Mouse (Mus musculus) ZHBTc4 (cell line): ENCODE data around the gene Tenm4.
A peak's percentile ranks its signal among the peaks of the same experiment; 100 is the strongest.

Source experiments
- DNase-seq: peaks from one replicate; pipeline ENCODE4 v3.0.0-alpha.2; 2011; ENCODE audit warnings: low read depth, low spot score

Tenm4 gene

GRCm38 (mm10) chr7:96725603-96726002 lies 554.6 kb downstream of the Tenm4 start:
- no peak for DNase-seq

DNA sequence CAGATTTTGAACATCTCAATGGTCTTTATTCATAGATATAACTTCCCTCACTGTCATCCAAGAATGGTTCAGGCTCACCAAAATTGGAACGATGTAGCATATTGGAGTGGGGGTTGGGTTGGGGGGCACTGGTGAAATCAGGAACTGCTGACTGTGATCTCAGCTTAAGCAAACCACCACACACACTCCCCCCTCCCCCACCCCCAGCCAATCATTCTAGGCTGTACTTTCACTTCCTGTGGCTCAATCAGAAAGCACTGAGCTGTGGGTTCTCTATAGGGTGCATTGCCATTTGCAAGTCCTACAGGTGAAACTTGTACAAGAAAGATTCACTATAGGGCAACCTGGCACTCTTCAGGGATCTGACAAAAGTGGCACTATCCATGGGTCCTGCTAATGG lies 559.3 kb downstream of the Tenm4 start:
- DNase-seq: no peak

- DNase-seq: no peak
Observed at GRCm38 (mm10) chr7:96731947-96732346, 560.9 kb downstream of the Tenm4 start.

DNA sequence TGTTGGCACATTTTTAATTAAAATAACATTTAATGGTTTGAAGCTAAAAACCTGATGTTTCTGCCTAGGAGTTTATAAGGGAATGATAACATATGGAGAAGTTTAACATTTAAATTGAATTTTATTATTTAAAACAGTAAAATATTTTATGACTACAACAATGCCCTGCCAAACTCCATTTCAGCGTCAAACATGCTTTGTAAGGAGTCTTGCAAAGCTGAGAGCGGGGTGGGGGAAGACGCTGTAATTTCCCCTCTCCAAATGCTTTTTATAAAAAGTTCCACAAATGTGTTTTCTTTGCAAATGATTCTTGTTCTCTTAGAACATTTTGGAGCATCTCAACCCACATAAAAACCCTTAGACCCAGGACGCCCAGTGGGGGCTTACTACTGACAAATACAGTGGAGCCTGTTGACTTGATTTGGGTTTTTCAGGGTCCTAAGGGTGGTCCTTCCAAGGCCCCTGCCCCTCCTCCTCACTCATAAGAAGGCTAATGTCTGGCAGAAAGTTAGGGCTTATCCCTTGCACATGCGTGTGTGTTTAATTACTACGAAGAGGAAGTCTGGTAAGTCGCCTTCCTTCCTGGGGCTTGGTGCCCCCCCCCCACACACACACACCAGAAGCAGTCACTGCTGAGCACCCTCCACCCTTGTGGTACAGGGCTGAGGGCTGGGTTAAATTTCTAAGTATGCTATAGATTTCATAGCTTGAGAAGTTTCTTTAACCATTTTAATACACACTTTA lies 563.4 kb downstream of the Tenm4 start:
- DNase-seq: no peak

DNA sequence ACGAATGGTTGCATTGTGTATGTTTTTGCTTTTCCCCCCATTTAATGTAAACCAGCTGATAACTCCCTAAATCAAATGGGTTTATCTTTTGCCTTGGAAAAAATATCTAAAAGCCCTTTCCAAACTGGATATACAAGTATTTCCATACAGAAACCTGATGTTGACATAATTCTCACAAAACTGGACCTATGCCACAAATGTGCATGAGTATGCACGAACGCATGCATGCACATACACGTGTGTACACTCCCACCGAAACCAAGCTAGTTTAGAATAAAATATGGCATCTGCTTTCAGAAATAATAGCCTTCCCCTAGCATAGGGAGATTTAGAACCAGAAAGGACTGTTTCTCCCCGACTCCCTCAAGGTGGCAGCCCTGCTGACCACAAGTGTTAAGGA lies 569.6 kb downstream of the Tenm4 start:
- no peak for DNase-seq

DNA sequence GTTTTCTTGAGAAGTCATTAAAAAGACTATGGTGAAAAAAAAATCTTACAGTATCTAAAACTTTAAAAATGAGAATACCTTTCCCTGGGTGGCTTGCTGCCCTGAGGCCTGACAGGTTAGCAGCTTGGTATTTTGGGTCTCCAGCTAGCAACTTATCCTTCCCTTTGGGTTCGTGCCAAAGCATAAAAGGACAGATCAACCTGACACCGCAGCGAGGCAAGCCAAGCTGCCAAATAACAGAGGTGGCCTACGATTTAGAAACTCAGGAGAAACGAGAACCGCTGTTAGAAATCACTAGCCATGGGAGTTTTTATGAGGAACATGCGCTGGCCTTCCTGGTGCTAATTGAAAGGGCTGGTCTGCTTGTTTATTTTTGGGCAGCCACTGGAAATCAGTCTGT lies 571.2 kb downstream of the Tenm4 start:
- no peak for DNase-seq

- no peak for DNase-seq
Observed at GRCm38 (mm10) chr7:96745956-96746355, 574.9 kb downstream of the Tenm4 start.

GRCm38 (mm10) chr7:96746706-96747105 lies 575.7 kb downstream of the Tenm4 start:
- no peak for DNase-seq

DNA sequence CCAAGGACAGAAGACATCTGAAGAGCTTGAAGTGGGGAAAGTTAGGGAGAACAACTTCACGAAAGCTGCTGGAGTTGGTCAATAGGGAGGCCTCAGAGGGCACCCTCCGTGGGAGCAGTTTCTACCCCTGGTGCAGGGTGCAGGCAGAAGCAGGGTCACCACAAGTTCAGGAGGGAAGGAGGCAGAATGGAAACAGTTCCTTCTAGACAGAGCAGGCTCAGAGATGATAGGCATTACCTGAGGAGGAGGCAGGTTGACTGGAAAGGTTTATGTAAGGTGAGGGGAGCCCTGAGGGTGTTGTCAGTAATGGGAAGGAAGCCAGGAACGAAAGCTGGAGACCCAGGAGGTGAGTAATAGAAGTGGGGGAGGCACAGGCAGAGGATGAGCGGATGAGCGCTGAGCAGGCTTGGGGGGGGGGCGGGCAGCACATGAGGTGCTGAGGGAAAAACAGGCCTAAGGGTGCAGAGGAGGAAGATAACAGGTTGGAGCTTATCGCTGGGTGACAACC lies 577.5 kb downstream of the Tenm4 start:
- no peak for DNase-seq

GRCm38 (mm10) chr7:96749753-96750152 lies 578.7 kb downstream of the Tenm4 start:
- DNase-seq: no peak

DNA sequence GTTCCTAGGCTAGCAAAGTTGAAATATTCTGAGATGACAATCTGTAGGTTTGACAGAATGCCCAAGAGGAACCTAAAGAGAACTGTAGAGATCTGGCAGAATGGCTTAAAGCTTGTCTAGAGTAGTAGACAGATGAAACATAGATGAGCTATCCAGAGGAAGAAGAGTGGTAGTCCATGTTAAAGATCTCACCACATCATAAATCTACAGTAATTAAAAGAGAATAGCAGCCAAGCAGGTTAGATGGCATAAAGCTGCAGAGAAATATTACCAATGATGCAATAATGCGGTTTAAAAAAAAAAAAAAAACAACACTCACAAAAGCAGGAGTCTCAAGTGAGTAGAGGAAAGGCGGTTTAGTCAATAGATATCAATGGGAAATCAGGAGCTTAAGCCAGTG lies 580.2 kb downstream of the Tenm4 start:
- DNase-seq: no peak

- DNase-seq: peak; percentile 74
Observed at GRCm38 (mm10) chr7:96752776-96753175, 581.7 kb downstream of the Tenm4 start.

DNA sequence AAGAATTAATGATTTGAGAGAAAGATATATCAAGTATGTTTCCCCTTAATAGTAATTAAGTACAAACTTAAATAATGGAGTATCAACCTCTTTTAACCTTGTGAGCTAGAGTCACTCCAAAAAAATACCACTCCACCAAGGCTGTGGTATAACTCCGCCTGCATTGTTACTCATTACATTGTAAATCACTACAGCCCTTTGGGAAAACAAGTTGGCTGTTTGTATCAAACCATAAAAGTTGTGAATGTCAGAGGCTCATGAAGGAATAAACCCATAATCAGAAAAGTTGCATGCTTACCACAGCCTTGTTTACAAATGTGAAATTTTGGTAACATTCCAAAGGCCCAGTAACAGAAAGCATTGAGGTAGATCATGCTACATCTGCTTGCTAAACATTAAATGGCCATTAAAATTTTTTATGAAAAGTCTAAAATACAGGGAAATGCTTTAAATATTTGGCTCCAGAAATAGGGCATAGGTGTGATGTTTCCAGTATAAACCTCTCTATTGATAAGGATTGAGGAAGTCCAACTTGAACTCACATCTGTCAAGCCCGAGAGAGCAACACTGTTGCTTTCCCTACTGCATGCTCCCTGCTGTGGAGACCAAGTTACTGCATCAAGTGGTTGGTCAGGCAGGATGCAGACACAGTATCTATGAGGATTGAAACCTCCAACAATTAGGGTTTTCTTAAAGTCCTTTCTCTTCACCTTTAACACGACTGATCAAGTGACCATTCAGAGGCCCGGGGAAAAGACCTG lies 582.5 kb downstream of the Tenm4 start:
- no peak for DNase-seq

DNA sequence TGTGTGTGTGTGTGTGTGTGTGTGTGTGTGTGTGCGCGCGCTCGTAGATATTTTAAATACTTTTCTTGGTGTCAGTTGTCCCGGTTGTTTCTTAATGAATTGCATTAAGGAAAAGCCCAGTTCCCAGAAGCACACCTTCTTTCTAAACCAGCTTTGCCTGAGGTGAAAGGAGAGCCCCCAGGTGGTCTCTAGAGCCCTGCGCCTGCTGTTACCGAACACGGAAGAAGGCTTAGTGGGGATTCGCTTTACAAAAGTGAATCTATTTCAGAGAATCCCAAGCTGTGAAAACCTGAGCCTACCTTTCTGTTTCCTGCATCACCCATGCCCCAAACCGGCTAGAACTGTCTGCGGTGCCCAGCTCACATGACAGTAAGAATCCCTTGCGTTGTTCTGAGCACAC lies 583.1 kb downstream of the Tenm4 start:
- DNase-seq: no peak

DNA sequence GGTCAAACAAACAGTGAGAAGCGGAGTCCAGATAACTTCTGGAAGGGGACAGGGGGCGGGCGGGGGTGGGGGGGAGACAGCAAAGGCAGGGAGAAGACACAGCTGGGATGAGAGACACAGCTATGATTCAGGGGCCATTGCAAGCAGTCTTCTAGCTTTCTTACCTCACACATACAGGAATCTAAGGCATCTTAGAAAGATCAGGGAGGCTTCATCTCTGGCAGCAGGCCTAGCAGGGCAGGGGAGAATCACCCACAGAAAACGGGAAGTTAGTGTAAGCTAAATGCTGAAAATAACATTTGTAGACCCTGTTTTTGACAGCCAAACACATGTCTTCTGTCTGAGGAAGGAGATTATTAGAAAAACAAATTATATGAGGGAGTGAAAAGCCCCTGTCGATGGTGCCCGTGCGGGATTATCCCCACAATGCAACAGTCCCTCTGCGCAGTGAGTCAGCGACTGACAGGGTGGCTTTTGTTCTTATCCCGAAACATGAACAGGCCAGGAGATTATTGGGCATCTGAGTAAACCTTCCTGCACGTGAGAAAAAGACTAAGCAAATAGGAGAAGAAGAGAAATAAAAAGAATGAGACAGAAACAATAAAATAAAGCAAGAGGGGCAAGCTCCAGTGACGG lies 584.5 kb downstream of the Tenm4 start:
- no peak for DNase-seq

DNA sequence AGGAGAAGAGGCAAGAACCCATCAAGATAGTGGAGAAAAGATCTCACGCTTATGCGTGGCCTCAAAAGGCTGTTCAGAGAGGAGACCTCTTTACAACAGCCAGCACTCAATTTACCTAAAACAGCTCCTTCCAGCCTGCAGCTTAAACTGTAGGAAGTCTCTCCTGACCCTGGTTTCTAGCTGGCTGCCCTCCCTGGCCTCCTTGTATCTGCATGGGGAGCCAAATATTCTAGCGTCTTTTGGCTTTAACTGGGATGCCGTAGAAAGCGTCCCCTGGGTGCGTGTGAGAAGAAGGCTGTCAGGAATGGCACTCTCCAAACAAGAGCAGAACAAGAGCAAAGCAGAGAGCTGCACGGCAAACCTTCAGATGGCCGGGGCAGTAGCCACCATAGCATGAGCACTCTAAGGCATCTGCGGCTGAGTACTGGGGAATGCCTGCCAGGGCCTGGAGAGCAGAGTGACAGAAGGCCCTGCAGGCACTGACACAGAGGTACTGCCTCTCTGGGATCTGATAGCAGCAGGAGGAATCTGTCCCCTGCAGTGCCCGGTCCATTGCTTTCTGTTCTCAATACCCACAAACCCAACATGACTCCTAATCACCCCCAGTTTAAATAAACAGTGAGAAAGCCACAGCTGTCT lies 585.2 kb downstream of the Tenm4 start:
- no peak for DNase-seq

DNA sequence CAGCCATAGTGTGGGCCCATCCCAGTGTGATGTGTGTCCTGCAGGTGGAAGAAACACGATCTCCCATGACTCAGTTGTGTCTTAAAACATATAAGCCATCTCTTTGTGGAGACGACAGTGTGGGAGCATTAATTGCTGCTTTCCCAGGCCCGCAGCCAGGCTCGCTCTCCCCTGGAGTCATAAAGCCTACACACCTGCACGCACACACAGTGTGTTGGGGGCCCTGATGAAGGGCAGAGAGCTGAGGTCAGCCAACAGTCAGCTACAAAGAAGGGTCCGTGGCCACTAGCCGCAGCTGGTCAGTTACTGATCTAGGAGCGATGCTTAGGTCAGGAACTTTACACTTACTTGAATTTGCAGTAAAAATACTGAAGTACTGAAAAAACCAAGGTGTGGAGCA lies 586.0 kb downstream of the Tenm4 start:
- DNase-seq: no peak

- no peak for DNase-seq
Observed at GRCm38 (mm10) chr7:96760208-96760607, 589.2 kb downstream of the Tenm4 start.

GRCm38 (mm10) chr7:96761151-96761550 lies 590.1 kb downstream of the Tenm4 start:
- DNase-seq: no peak

GRCm38 (mm10) chr7:96765321-96765960 lies 594.4 kb downstream of the Tenm4 start:
- DNase-seq: no peak

- DNase-seq: no peak
Observed at GRCm38 (mm10) chr7:96767090-96767489, 596.0 kb downstream of the Tenm4 start.

DNA sequence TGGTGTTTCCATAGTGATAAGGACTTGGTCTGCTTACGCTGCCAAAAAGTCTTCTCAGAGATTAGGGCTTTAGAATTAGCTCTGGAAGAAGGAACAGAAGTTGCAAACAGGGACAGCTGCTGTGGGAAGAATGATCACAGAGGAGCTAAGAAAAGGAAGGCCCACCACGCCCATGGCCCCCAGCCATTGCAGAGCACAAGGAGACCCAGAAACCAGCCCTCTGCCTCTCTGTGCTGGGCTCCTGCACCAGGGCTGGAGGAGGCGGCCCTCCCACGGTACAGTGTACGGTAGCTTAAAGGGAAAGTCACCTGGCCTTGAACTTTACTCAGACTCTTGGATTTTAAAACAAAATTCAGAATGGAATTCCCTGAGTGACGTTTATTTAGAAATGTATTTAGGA lies 597.7 kb downstream of the Tenm4 start:
- no peak for DNase-seq
